Mouse (Mus musculus) spleen, postnatal 14 days (tissue): ENCODE results near the gene Fam161a.
"Not testable (repeated sequence)": the region's sequence is repeated elsewhere in the genome, so short reads cannot be mapped to it uniquely, and the experiment has no call there.

Source experiments
- DNase-seq, 2 experiments: peaks; one replicate each; pipeline ENCODE4 v3.0.0; 2021 to 2022; ENCODE audit warnings: low spot score in 2 of 2

The Fam161a gene

GRCm38 (mm10) chr11:23049642-23050041 lies 42.3 kb downstream of the Fam161a start:
- no peak for DNase-seq

- no peak for DNase-seq
Measured at GRCm38 (mm10) chr11:23052353-23052752, 45.0 kb downstream of the Fam161a start.

GRCm38 (mm10) chr11:23063153-23063552 lies 55.8 kb downstream of the Fam161a start:
- DNase-seq: no peak

GRCm38 (mm10) chr11:23063857-23064256 lies 56.5 kb downstream of the Fam161a start:
- no peak for DNase-seq

GRCm38 (mm10) chr11:23064276-23064675 lies 56.9 kb downstream of the Fam161a start:
- not testable (repeated sequence) for DNase-seq

GRCm38 (mm10) chr11:23065167-23065668 lies 57.9 kb downstream of the Fam161a start:
- DNase-seq: no peak

GRCm38 (mm10) chr11:23067395-23068136 lies 60.2 kb downstream of the Fam161a start:
- DNase-seq: peak; percentile 68 to 73

- no peak for DNase-seq
Measured at GRCm38 (mm10) chr11:23068201-23068600, 60.9 kb downstream of the Fam161a start.

GRCm38 (mm10) chr11:23068986-23069385 lies 61.7 kb downstream of the Fam161a start:
- DNase-seq: not testable (repeated sequence)

GRCm38 (mm10) chr11:23074841-23075240 lies 67.5 kb downstream of the Fam161a start:
- DNase-seq: no peak

- no peak for DNase-seq
Measured at GRCm38 (mm10) chr11:23078541-23078940, 71.2 kb downstream of the Fam161a start.
